Mouse (Mus musculus) T-helper 2 cell (primary cell): ENCODE data around the gene Stat3.

Experiments used
- in situ Hi-C: fragments of 300-600 bp; cut with MboI, MseI; formaldehyde crosslinking; loops from one replicate; pipeline ENCODE4 v1.15.1; 2025; ENCODE audit warnings: high pct_unique_total_duplicates

The Stat3 gene

GRCm38 (mm10) chr11:100964901-100965542 lies 25.7 kb upstream of the Stat3 start:
- in situ Hi-C loops = loop anchor here (5.0 to 10.0 kb wide), 2 partner anchors 92 to 160 kb away; no protein-coding TSS in a partner anchor

GRCm38 (mm10) chr11:100964180-100964579 lies 24.8 kb upstream of the Stat3 start:
- in situ Hi-C loops = loop anchor here (10.0 kb wide), 1 partner anchor 159 kb away; no protein-coding TSS in a partner anchor

- in situ Hi-C loops = loop anchor here (10.0 kb wide), 1 partner anchor 159 kb away; no protein-coding TSS in a partner anchor
Measured at GRCm38 (mm10) chr11:100963647-100964046, 24.3 kb upstream of the Stat3 start.

DNA sequence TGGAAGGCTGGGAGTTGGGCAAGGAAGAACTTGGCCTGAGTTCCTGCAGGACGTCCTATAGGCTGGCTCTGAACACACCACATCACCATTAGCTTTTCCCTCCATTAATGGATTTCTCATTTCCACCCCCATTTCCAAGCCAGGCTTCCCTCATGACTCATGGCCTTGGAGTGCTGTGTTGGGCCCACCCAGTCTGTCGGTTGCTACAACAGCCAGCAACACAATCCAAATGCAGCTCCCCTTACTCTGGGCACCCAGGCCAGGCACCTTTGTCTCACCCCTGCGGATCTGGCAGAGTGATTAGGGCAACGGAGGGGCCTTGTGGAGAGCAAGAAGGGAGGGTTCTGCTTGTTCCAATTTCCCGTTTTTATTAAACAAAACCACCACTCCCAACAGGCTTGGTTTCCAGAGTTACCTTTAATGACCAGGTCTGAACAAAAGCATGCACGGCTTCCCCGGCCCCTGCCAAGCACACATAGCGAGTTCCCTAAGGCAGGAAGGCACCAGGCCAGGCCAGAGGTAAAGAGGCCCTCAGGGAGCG lies 23.1 kb upstream of the Stat3 start:
- in situ Hi-C loops = loop anchor here (10.0 kb wide), 1 partner anchor 158 kb away; no protein-coding TSS in a partner anchor

DNA sequence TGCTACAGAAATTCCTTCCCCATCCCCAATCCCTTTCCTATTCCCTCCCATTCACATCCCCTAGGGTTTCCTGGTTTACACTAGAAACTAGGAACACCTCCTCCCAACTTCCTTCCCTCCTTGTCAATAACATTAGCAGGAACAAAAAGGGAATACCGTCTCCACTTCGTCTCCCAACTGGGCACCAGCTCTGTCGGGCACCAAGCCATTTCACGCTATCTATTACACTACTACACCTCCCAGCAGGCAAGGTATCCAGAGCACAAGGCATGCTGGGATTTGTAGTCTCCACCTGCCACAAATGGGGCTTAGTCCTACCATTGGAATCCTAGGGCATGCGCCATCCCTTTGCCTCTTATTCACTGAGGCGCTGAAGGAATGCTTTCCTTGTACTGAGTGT lies 21.2 kb upstream of the Stat3 start:
- in situ Hi-C loops = loop anchor here (10.0 kb wide), 1 partner anchor 156 kb away; no protein-coding TSS in a partner anchor

- in situ Hi-C loops = loop anchor here (5.0 to 10.0 kb wide), 2 partner anchors 68 to 155 kb away; no protein-coding TSS in a partner anchor
Measured at GRCm38 (mm10) chr11:100959826-100960225, 20.5 kb upstream of the Stat3 start.

DNA sequence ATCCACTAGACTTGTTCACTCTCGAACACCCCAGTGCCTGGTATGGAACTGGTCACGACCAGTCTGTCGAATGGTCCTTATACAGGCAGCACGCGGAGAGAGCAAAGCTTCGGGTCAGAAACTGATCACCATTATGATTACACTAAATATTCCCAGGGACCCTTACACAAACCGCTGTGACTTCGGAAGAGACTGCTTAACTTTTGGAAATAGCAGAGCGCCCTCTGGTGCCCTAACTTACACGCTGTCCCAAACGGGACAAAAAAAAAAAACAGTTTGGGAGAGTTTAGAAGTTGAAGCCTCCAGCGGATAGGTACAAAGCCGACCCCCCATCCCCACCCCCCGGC lies 20.1 kb upstream of the Stat3 start:
- in situ Hi-C loops = loop anchor here (5.0 kb wide), 1 partner anchor 67 kb away; no protein-coding TSS in a partner anchor

DNA sequence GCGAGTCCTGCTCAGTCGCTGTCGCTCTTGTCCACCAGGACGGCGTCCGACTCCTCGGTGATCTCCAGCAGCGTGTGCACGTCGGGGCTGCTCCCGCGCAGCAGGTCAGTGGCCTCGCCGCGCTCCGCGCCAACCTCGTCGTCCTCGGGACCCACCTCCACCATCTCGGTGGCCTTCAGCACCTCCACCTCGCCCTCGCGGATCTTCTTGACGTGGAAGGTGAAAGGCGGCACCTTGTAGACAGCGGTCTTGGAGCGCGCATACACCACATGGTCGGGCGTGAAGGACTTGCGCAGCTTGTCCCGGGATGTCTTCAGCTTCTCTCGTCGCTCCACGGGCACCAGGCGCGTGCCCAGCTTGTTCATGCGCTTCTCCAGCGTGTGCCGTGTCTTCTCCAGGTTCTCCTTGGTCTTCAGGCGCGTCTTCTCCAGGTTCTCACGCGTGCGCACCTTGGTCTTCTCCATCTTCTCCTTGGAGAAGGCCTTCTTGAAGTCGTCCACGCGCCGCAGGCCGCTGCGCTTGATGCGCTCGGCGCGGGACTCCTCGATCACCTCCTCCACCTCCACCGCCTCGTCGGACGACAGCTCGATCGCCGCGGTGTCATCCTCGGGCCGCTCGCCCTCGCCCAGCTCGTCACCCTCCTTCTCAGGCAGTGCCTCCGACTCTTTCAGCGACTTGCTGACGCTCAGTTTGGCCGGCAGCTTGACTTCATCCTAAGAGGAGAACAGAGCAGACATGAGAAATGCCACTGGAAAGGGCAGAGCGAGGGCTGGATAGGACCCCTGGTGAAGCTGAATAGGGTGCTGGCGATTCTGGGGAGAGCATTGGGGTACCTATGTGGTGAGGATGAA lies 19.5 kb upstream of the Stat3 start:
- in situ Hi-C loops = loop anchor here (5.0 kb wide), 1 partner anchor 67 kb away; no protein-coding TSS in a partner anchor

- in situ Hi-C loops = loop anchor here (5.0 kb wide), 1 partner anchor 66 kb away; no protein-coding TSS in a partner anchor
Measured at GRCm38 (mm10) chr11:100957915-100958469, 18.7 kb upstream of the Stat3 start.

- in situ Hi-C loops = loop anchor here (5.0 kb wide), 1 partner anchor 65 kb away; no protein-coding TSS in a partner anchor
Measured at GRCm38 (mm10) chr11:100957244-100957643, 17.9 kb upstream of the Stat3 start.

DNA sequence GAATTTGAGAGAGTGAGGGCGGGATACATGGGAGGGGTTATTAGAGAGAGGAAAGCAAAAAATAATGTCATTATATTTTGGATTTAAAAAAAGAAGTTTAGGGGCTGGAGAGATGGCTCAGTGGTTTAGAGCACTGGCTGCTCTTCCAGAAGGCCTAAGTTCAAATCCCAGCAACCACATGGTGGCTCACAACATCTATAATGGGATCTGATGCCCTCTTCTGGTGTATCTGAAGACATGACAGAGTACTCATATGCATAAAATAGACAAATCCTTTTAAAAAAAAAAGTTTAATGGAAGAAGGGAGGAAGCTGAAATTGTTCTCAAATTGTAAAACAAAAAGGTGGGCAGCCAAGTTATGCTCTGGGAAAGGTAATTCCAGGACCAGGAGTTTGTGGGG lies 10.2 kb upstream of the Stat3 start:
- in situ Hi-C loops = no loop called here

DNA sequence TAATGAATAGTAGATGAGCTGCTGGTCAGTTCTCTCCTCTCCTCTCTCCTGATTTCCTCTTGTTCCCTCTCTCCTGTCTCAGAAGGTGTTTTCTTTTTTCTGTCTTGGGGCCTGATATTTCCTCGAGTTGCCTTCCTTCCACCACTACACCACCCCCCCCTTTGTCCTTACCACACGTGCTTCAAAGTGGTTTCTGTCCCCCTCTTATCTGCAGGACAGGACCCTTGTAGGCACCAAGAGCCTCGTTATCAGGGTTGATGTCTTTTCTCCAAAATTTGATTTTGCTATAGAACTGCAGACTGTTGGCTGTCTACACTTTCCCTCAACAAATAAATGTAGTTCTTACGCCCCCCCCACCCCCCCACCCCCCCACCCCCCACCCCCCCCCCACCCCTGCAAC lies 9.0 kb upstream of the Stat3 start:
- in situ Hi-C loops = no loop called here

DNA sequence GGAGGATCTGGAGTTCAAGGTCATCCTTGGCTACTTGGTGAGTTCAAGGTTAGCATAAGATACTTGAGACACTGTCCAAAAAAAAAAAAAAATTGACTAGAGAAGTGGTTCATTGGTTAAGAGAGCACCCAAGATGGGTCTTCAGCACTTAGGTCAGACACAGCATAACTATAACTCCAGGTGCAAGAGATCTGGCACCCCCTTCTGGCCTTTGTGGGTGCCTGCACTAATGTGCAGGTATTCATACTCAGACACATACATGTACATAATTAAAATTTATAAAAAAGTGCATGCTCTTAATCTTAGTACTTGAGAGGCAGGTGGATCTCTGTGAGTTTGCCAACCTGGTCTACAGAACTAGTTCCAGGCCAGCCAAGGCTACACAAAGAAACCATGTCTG lies 8.2 kb upstream of the Stat3 start:
- in situ Hi-C loops = no loop called here

DNA sequence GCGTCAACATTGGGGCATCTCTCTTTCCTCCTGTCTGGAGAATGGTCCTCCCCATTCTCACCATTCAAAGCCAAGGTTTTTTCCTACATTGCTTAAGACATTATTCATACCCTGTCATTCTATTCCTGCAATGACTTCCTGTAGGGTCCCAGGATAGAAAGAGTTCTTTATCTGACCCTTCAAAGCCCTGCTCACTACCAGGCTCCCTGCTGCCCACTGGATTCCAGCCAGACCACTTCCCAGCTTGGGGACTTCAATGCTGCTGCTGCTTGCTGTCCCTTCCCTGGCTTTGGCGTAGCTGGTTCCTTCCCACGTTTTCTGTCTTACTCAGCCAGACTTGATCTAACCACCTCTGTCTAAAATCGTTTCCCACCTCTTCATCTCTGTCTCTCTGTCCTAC lies 7.5 kb upstream of the Stat3 start:
- in situ Hi-C loops = no loop called here

DNA sequence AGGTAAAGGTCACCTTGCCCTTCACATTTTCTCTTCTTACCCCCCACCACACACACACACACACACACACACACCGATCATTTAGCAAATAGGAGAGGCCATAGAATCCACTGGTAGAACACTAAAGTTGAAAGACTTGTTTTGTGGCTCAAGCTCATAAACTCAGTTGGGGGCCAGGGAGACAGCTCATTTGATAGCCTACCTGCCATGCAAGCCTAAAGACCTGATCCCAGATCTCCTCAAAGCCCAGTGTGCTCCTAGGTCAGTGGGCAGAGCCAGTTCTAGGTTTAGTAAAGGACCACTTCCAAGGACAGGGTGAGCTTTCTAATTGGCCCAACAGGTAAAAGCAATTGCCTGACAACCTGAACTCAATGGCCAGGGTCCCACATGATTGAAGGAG lies 3.0 kb upstream of the Stat3 start:
- in situ Hi-C loops = no loop called here

DNA sequence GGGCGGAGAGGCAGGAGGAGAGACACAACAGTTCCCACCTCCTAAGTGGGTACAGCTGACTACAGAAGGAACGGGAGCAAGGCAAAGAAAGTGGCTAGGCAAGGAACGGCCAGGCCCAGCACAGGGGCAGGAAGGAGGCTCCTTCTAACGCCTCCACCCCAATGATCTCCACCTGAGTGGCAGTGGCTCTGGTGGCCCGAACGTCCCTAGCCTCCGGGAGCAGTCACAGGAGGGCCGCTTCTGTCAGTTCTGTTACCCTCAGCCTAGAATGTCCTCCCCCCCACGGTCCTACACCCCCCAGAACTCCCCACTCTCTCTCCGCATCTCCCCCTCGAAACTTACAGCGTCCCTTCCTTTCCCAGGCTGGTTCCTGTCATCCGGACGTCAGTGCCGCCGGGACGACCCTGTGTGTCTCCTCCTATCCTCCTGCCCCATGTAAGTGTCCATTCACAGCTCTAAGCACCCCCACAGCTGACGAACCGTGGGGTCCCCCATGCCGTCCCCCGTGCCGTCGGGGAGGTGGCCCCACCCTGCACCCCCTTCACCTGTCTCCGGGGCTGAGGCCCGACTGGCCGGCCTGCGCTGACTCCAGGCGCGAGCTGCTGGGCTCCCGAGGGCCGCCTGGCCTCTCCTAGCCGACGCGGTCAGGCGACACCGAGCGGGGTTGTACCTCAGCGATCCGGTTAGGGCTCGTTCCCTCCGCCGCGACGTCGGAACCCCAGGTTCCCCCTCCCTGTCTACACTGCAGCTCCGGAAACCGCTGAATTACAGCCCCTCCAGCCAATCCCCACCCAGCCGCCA lies 429 bp downstream of the Stat3 start:
- in situ Hi-C loops = loop anchor here (10.0 kb wide), 1 partner anchor 816 kb away; no protein-coding TSS in a partner anchor

- in situ Hi-C loops = loop anchor here (10.0 kb wide), 1 partner anchor 817 kb away; no protein-coding TSS in a partner anchor
Measured at GRCm38 (mm10) chr11:100938112-100938511, 1.2 kb downstream of the Stat3 start.

DNA sequence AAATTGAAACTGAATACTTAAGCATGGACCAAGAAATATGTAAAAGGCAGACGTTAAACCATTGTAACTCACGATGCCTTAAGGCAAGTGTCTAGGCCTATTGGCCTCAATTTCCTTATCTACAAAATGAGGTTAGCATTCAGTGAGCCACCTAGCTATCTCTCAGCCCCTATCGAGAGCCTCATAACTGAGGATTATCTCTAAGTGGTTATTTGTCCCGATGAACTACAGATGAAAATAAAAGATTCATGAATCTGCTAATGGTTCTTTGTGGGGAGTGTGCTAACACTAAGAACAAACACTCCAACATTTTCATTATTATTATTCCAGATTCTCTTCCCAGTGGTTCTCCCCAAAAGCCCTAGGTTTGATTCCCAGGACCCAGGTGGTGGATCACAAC lies 2.0 kb downstream of the Stat3 start:
- in situ Hi-C loops = loop anchor here (10.0 kb wide), 1 partner anchor 818 kb away; no protein-coding TSS in a partner anchor

- in situ Hi-C loops = loop anchor here (10.0 kb wide), 1 partner anchor 819 kb away; no protein-coding TSS in a partner anchor
Measured at GRCm38 (mm10) chr11:100935373-100936355, 3.7 kb downstream of the Stat3 start.
